Mouse (Mus musculus) lung, postnatal 0 days (tissue): Measurements from ENCODE around the gene Ggt5.

Experiments
- CTCF ChIP-seq: IDR thresholded peaks from 2 replicates; pipeline ENCODE4 v1.5.1; 2016; ENCODE audit warnings: antibody characterized with exemption, mild to moderate bottlenecking
- EP300 ChIP-seq: IDR thresholded peaks from 2 replicates; pipeline ENCODE4 v1.6.1; 2016; ENCODE audit warnings: antibody characterized with exemption, mild to moderate bottlenecking, control low read depth

GRCm38 (mm10) chr10:75589129-75589528, at the start of gene Ggt5:
- TF ChIP-seq CTCF (no peak), EP300 (no peak)
